Mouse (Mus musculus): ENCODE results near the gene Pcsk5. TPM values are rescaled to one million over a fixed set of nuclear protein-coding genes. Genes with fewer than 3 reads are reported as not detected.

Pcsk5 gene
- polyA plus RNA-seq, 1 experiment: 1.7 TPM

DNA sequence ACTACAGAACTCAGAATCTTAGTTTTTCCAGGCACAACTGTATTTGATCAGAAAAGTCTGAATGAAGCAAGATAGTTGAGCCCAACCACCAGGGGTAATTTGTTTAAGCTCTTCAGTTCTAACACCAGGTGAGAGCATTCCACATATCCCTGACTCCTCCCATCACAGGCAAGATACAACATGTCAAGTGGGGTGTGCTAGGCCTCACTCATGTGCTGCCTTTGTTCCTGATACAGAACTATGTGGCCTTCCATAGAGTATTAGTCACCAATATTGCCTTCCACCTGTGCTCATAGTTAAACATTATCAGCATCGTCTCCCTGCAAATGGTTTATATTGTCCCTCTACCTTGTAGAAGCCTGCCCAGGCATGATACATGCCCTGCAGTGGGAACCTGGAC lies 36.6 kb downstream of the Pcsk5 start:
- H3K27ac ChIP-seq (ENCODE audit: insufficient read depth, low read length): no peak overlapping the region
- H3K27me3 ChIP-seq (ENCODE audit: control insufficient read depth, insufficient read depth, low read length): no peaks in the 10 kb centered on the region; the same call in 1 of the 2 replicates
- no peak for TF ChIP-seq POLR2A (IDR thresholded peaks at IDR 0.05; ENCODE audit: borderline replicate concordance, insufficient read depth, low read length)
- no peak for TF ChIP-seq CTCF (IDR thresholded peaks at IDR 0.05; ENCODE audit: borderline replicate concordance, insufficient read depth, low read depth, low read length)
- H3K4me3 ChIP-seq (replicated peaks; ENCODE audit: insufficient read depth, low read depth, low read length): no peak overlapping the region
- H3K4me1 ChIP-seq (ENCODE audit: control insufficient read depth, insufficient read depth, low read length): no peaks in the 10 kb centered on the region
- 95% methylated on average over 1 of the region's 1 CpGs for WGBS
- no peak for DNase-seq

DNA sequence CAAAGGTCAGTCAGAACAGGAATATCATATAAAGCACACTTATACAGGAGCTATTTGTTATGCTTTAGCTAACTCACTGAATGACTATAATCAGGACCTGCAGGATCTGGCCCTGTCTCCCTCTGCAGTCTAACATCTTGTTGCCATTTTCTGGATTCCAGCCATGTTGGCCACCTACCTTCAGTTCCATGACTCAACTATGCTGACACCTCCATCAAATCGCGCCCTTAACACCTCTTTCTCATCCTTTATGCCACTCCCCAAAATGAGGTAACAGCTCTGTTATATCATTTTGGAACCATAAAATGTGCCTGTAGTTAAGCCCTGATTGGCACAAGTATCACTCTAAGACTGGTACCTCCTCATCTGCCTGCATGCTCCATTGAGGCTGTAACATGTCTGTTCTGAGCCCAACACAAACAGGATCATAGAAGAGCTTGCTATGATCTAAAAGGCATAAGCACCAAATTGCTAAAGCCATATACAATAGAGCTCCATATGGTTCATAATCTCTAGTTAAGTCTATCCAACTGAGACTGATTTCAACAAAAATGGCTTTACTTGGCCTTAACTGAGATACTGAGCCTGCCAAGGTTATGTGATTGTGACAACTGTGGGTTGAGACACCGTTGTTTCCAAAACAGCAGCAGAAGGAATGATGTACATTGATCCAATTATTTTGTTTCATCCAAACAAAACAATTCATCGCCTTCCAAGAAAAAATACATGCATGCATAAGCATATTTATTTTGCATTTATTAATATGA lies 37.8 kb downstream of the Pcsk5 start:
- Histone ChIP-seq H3K4me1 (ENCODE audit: control insufficient read depth, insufficient read depth, low read length) (no peaks in the 10 kb centered on the region), H3K27ac (ENCODE audit: insufficient read depth, low read length) (no peak overlapping the region), H3K27me3 (ENCODE audit: control insufficient read depth, insufficient read depth, low read length) (no peaks in the 10 kb centered on the region; the same call in 1 of the 2 replicates), H3K4me3 (replicated peaks; ENCODE audit: insufficient read depth, low read depth, low read length) (no peak overlapping the region)
- 78% methylated on average over 4 of the region's 4 CpGs for WGBS
- TF ChIP-seq CTCF (IDR thresholded peaks at IDR 0.05; ENCODE audit: borderline replicate concordance, insufficient read depth, low read depth, low read length): no peak
- no peak for TF ChIP-seq POLR2A (IDR thresholded peaks at IDR 0.05; ENCODE audit: borderline replicate concordance, insufficient read depth, low read length)
- DNase-seq: no peak

DNA sequence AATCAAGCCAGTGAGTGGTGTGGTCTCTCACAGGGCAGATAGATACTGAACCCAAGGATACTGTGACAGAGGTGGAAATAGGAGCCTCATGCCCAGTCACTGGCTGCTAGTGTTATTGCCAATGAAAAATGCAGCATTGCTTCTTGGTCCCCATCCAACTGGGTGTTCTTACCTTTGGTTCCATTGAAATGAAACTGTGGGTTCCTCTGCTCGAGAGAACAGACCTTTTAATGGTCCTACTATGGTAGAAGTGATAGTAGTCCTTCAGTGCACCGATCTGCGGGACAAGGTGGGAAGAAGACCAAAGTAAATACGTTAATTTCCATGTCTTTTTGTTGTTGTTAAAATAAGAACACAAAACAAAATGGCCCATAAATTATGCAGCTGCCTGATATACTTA lies 44.0 kb downstream of the Pcsk5 start:
- Histone ChIP-seq H3K4me1 (ENCODE audit: control insufficient read depth, insufficient read depth, low read length) (no peaks in the 10 kb centered on the region), H3K4me3 (replicated peaks; ENCODE audit: insufficient read depth, low read depth, low read length) (no peak overlapping the region), H3K27ac (ENCODE audit: insufficient read depth, low read length) (no peak overlapping the region), H3K27me3 (ENCODE audit: control insufficient read depth, insufficient read depth, low read length) (no peaks in the 10 kb centered on the region; the same call in 1 of the 2 replicates)
- TF ChIP-seq CTCF (IDR thresholded peaks at IDR 0.05; ENCODE audit: borderline replicate concordance, insufficient read depth, low read depth, low read length) (no peak), POLR2A (IDR thresholded peaks at IDR 0.05; ENCODE audit: borderline replicate concordance, insufficient read depth, low read length) (no peak)
- 96% methylated on average over 4 of the region's 4 CpGs for WGBS
- no peak for DNase-seq

DNA sequence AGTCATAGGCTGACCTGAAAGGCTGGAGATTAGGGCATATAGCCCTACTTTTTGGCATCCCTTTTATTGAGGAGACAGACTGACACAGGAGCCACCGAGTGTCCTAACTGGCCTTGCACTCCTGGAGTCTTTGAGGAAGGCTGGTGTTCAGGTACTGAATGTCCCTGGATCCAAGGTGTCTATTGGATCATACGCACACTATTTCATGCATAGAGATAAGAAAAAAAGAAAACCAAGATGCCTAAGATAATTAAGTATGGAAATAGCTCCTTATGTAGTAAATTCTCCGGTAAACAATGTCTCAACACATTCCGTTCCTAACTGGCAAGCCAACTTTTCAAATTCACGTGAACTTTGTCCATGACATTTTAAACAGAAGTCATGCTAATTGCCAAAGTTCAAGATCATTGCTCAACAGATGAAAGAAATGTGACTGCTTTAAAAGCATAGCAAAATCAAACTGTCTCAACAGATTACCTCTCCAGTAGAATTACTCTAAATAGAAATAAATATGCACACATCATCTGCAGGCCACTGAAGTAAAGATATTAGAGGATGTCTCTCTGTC lies 45.9 kb downstream of the Pcsk5 start:
- no peak overlapping the region for H3K27ac ChIP-seq (ENCODE audit: insufficient read depth, low read length)
- H3K4me3 ChIP-seq (replicated peaks; ENCODE audit: insufficient read depth, low read depth, low read length): no peak overlapping the region
- H3K4me1 ChIP-seq (ENCODE audit: control insufficient read depth, insufficient read depth, low read length): no peaks in the 10 kb centered on the region
- H3K27me3 ChIP-seq (ENCODE audit: control insufficient read depth, insufficient read depth, low read length): no peaks in the 10 kb centered on the region; the same call in 1 of the 2 replicates
- WGBS: 94% methylated on average over 5 of the region's 5 CpGs
- no peak for DNase-seq
- TF ChIP-seq CTCF (IDR thresholded peaks at IDR 0.05; ENCODE audit: borderline replicate concordance, insufficient read depth, low read depth, low read length) (no peak), POLR2A (IDR thresholded peaks at IDR 0.05; ENCODE audit: borderline replicate concordance, insufficient read depth, low read length) (no peak)

DNA sequence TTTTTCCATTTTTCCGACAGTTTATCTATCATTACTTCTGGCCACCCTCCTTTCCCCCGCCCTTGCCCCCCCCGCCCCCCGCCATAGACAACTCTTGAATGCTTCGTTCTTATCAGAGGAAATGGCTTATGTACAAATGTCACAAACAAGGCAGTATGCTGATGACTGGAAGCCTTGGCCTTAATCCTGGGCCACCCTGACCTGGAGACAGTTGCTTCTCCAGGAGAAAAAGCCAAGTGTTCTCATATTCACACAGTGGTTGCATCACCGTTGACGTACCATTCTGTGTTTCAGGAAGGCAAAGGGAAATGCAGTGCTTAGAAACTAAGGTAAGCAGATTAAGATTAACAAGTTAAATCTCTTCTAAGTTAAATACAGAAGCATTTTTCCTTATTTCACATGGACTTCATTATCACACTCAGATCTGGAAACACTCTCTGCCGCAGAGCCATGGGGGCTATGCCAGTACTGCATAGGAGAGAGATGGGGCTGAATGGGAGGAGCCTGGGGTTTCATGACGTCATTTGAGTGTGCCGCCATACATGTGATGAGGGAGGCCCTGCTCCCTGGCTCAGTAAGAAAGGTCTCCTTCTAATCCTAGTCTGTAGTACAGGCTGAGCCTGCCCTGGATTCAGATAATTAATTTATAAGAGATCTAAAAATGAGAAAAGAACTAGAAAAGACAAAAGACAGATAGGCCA lies 48.7 kb downstream of the Pcsk5 start:
- Histone ChIP-seq H3K27ac (ENCODE audit: insufficient read depth, low read length) (no peak overlapping the region), H3K27me3 (ENCODE audit: control insufficient read depth, insufficient read depth, low read length) (no peaks in the 10 kb centered on the region; the same call in 1 of the 2 replicates), H3K4me1 (ENCODE audit: control insufficient read depth, insufficient read depth, low read length) (no peaks in the 10 kb centered on the region), H3K4me3 (replicated peaks; ENCODE audit: insufficient read depth, low read depth, low read length) (no peak overlapping the region)
- DNase-seq: no peak
- WGBS: 87% methylated on average over 10 of the region's 10 CpGs
- TF ChIP-seq POLR2A (IDR thresholded peaks at IDR 0.05; ENCODE audit: borderline replicate concordance, insufficient read depth, low read length): no peak
- TF ChIP-seq CTCF (IDR thresholded peaks at IDR 0.05; ENCODE audit: borderline replicate concordance, insufficient read depth, low read depth, low read length): no peak

DNA sequence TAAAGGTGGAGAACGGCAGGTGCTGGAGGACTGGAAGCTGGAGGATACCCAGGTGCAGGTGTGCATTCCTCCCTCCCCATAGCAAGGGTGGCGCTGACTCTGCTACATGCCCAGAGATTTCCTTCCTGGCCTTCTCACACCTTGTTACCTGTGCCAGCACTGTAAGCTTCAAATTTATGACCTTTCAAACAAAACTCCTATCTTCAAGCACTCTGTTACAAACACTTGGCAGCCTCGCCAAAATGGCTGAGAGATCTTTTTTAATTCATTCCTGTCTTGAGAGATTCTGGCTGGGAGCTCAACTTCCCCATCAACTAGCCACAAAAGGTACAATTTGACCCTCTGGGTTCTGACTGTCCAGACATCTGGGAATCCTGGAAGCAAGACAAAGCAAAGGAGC lies 50.7 kb downstream of the Pcsk5 start:
- no peaks in the 10 kb centered on the region for H3K4me1 ChIP-seq (ENCODE audit: control insufficient read depth, insufficient read depth, low read length)
- TF ChIP-seq POLR2A (IDR thresholded peaks at IDR 0.05; ENCODE audit: borderline replicate concordance, insufficient read depth, low read length): no peak
- TF ChIP-seq CTCF (IDR thresholded peaks at IDR 0.05; ENCODE audit: borderline replicate concordance, insufficient read depth, low read depth, low read length): no peak
- DNase-seq: no peak
- no peak overlapping the region for H3K27ac ChIP-seq (ENCODE audit: insufficient read depth, low read length)
- H3K27me3 ChIP-seq (ENCODE audit: control insufficient read depth, insufficient read depth, low read length): no peaks in the 10 kb centered on the region; the same call in 1 of the 2 replicates
- H3K4me3 ChIP-seq (replicated peaks; ENCODE audit: insufficient read depth, low read depth, low read length): no peak overlapping the region
- whole genome bisulfite sequencing: 88% methylated on average over 3 of the region's 3 CpGs

DNA sequence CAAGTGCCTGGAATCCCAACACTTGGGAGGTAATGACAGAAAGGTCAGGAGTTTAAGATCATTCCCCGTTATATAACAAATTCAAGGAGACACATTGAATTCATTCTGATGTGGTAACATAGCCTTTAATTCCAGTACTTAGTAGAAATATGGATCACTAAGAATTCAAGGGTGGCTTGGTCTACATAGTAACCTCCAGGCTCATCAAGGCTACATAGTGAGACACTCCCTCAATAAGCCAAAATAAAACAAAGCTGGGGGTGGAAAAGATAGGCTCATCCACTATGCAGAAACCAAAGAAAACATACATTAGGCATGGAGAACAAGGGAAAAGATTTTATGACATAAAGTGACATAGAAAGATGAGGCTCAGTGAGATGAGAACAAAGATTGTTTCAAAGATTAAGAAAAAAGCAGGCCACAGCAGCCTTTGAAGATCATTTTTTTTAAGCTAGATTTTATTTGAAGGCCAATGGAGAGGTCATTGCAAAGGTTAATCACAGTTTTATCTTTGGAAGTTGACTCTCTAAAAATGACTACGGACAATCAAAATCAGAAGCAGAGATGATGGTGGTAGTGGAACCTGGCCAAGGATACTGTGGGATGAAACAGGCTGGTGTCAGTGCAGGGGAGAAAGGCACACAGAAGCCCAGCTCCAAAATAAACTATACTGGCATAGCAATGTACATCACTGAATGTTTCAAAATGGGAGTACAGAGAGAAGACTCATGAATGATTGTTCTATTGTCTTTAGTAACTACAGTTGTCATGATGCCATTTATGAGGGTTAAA lies 52.8 kb downstream of the Pcsk5 start:
- no peak for DNase-seq
- 96% methylated on average over 2 of the region's 2 CpGs for WGBS
- H3K27ac ChIP-seq (ENCODE audit: insufficient read depth, low read length): no peak overlapping the region
- no peaks in the 10 kb centered on the region; the same call in 1 of the 2 replicates for H3K27me3 ChIP-seq (ENCODE audit: control insufficient read depth, insufficient read depth, low read length)
- no peak for TF ChIP-seq POLR2A (IDR thresholded peaks at IDR 0.05; ENCODE audit: borderline replicate concordance, insufficient read depth, low read length)
- TF ChIP-seq CTCF (IDR thresholded peaks at IDR 0.05; ENCODE audit: borderline replicate concordance, insufficient read depth, low read depth, low read length): no peak
- H3K4me1 ChIP-seq (ENCODE audit: control insufficient read depth, insufficient read depth, low read length): no peaks in the 10 kb centered on the region
- H3K4me3 ChIP-seq (replicated peaks; ENCODE audit: insufficient read depth, low read depth, low read length): no peak overlapping the region
